Mouse (Mus musculus) common myeloid progenitor, adult 5-6 weeks (primary cell): Measurements from ENCODE around the gene Fbxo22. TPM values are rescaled to one million over a fixed set of nuclear protein-coding genes. Genes with fewer than 3 reads are reported as not detected.
A peak's percentile ranks its signal among the peaks of the same experiment; 100 is the strongest.
"Not testable (repeated sequence)": the region's sequence is repeated elsewhere in the genome, so short reads cannot be mapped to it uniquely, and the experiment has no call there.

Experiments
- ATAC-seq: replicated peaks from 2 replicates; pipeline ENCODE4 v1.8.0; 2016; ENCODE audit warnings: low read depth, mild to moderate bottlenecking, moderate TSS enrichment, inconsistent platforms; ENCODE audit not compliant: poor library complexity, severe bottlenecking
- total RNA-seq: library from RNA; stranded (forward); fragments of 200-1000, 187-1606 nt; gene quantifications from 2 replicates; pipeline ENCODE4 v1.2.3, GENCODE M21; 2017

The Fbxo22 gene
- total RNA-seq, 1 experiment from 2014 or later, result 37.6 TPM

DNA sequence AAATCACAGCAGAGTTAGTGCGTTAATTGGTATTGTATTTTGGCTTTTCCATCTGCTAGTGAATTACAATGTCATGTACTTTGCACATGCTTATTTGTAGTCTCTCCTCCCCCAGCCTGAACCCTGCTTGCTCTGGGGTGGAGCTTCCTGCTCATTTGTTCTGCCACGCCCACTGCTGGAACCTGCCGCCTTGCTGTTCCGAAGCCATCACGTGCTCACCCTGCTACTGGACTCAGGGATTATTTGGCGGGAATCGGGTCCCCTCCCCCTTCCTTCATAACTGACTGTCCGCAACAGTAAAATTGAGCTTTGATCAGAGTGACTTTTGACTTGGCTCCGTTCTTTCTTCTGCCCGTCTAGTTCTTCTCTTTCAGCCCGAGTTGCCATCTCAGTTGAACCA is 24.4 kb downstream of the Fbxo22 start:
- ATAC-seq, result not testable (repeated sequence)

DNA sequence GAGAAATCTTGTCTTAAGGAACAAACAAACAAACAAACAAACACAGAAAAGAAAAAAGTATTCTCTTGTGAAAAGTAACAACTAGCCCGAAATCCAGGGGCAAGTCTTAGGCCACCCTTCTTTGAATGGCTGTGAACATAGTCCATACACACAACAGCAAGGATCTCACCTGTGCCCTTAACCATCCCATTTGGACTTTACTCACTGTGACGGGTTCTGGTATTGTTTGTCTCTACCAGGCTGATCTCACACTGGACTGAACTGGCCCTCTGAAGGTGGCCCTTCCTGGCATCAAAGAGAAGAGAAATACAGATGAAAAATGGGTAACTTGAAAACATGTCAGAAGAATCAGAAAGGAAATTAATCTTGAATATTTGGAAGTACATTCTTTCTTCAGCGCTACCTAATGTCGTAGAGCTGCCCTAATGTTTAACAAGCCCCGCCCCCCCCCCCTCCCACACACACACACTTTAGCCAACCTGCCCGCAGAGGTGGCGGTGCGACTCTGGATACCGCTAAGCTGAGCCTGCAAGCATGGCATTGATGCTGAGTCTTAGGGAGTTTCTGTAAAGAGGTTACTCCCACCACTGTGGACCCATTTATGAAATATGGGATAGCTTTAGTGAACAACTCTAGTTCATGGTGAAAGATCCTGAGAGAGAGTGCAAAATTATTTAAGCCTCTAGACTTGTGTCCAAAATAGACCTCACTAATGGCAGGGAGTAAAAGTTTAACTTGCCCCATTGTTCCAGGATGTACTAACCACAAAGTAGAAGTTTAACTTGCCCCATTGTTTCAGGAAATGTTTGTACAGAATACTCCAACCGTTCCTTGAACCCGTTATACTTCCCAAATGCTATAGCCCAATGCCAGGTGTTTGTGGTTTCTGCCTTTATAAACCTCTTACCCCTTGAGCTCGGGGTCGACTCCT is 27.8 kb downstream of the Fbxo22 start:
- no peak for ATAC-seq

DNA sequence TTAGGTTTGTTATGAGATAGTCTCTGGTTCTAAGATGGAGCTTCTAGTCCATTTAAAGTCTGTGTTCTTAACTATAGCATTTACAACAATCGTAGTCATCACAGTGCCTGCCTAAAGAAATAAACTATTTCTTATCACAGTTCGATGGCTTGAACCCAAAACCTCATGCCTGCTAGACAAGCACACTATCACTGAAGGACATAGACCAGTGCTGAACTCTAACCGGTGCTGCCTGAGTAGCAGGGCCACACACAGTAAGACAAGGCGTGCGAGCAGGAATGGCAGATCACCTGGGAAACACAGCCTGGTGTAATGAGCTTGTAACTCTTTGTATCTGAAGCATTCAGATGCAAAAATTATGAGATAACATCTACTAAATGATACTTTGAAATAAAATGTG is 32.1 kb downstream of the Fbxo22 start:
- ATAC-seq, result no peak

DNA sequence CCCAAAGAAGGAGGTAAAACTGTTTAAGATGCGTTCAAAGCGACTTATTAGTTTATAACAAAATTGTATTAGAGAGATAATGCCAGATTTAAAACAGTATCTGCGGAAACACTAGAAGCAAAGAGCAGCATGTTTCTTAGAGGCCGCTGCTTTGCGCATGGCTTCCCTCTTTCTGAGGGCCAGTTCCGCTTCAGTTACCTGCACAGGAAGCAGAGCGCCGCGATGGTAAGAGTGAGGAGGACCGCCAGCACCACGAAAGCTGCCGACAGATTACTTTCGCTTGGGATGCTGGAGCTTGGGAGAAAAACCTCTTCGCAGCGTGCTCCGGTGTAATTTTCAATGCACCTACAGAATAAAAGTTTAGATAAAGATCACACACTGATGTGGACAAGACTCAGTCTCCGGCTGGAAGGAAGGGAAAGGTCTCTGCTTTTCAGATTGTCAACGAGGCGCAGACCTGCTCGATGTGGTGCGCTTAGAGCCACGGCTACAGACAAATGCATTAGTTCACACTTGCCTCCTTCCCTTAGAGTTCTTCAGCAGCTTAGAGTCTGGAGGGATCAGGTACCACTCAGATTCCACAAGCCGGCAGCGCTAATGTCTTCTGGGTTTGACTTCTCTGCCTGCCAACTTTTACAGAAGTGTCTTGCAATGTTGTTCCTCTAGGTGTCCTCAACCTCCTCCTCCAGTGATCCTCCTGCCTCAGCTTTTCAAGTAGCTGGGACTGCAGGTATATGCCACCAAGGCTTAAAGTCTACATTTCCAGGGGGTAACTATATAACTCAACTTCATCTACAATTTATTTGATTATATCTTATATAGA is 33.3 kb downstream of the Fbxo22 start:
- peak; percentile 76 for ATAC-seq

DNA sequence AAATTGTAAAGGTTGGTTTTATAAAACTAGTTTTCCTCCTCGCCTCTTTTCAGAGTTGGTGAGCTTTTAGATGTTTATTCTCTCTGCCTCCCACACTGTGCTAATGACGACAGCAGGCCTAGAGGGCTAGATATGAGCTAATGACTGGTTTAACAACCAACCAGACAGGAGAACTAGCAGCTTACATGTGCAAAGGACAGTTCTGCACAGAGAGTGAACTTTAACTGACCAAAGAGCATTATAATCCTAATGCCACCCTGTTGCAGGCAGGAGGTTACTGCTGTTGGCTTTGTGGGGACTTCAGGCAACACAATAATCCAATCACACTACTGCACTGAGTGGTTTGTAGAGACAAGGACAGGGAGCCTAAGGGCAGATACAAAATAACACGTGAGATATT is 34.6 kb downstream of the Fbxo22 start:
- ATAC-seq, result no peak

DNA sequence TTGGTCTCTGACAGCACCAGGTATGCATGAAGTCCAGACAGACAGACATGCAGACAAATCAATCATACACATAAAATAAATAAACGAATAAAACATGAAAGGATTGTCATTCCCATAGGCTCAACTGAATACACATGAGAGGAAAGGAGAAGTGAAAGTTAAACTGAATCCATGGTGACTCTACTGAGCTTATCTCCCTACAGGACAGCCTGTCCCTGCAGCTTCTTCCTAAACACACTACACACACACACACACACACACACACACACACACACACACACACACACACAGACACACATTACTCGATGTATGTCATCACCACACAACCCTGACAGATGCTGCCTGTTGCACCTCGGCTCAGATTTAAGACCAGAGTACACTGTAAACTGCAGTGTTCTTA is 35.4 kb downstream of the Fbxo22 start:
- ATAC-seq, result peak; percentile 75

DNA sequence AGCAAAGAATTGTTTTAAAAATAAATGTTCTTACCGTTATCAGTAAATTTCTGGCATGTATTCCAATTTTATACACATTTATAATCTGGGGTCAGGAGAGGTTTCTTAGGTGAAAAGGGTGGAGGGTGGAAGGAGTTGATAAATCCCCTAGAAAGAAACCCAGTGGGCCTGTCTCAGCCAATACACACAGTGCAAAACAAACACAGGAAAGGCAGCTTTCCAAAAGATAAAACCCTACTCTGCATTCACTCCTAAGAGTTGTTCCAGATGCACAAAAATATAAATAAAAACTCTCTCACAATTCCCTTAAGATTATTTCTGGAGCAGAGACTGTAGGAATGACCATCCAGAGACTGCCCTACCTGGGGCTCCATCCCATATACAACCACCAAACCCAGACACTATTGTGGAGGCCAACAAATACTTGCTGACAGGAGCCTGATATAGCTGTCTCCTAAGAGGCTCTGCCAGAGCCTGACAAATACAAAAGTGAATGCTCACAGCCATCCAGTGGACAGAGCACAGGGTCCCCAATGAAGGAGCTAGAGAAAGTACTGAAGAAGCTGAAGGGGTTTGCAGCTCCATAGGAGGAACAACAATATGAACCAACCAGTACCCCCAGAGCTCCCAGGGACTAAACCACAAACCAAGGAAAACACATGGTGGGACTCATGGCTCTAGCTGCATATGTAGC is 36.5 kb downstream of the Fbxo22 start:
- ATAC-seq, result not testable (repeated sequence)

DNA sequence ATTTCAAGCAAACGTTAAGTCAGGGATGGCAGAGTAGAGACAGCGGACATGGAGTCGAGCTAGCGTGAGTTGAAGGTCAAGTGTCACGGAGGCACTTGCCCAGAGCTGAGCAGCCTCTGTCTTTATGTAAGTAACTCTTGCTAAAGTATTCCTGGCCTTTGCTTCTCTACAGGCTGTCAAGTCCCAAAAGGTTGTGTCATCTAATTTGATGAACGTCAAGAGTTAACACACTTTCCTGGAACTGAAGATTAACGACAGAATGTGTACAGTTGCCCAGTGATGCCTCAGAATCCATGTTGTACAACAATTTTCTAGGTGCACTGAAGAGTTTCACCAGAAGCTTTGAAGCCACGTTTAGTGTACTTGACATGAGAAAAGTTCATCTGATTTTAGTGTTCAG is 37.7 kb downstream of the Fbxo22 start:
- no peak for ATAC-seq

DNA sequence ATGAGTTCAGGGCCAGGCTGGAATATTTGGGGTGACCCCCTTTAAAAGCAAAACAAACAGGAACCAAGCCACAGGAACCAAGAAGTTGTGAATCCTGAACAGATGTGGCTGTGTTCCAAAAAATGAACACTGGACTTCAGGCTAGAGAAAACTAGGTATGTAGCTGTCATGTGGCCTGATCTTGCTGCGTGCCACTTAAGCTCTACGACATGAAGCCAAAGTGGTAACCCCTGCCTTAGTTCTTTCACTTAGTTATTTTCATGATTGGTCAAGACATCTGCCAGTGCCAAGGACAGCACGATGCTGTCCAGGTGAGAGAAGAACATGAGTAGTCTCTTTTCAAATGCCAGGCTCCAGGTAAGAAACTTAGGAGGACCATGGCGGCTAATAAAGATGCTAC is 38.2 kb downstream of the Fbxo22 start:
- ATAC-seq, result no peak

DNA sequence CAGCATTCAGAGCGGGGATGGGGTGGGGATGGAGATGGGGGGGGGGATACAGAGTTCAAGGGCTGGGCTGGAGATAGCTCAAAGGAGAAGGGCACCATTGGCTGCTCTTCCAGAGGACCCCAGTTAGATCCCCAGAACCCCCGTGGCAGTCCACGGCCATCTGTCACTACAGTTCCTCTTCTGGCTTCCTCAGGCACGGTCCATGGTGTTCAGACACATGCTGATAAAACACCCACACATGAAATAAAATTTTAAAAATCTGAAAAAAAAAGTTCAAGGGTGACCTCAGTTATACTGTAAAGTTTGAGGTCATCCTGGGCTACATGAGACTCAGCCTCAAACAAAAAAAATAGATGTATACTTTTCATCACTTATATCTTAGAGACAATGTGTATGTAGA is 39.7 kb downstream of the Fbxo22 start:
- no peak for ATAC-seq

DNA sequence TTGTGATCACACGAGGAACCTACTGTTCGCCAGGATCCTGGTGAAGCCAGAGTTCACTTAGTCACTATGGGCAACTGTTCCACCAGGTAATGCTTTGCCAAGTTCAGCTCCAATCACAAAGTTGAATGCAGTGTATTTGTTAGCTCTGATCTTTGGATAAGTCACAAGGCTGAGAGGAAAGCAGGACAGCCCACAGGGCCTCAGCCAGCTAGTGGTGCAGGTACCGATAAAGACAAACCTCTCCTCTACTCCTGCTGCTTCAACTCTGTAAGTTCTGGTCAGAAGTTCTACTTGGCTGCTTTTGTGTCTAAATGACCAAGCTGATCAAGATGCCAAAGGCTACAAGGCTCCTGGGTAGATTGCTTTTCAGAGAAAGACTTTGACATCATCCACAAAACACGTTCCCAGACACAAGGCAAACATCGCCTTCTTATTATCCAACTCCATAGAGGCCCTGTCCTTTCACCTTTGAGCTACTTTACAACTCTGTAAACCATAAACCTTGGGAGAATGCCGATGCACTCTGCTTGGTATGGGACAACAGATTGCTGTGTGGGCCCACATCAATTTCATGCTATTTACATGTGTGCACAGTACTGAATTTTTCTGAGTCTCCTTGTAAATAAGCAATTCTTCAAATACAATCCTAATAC is 42.0 kb downstream of the Fbxo22 start:
- no peak for ATAC-seq

DNA sequence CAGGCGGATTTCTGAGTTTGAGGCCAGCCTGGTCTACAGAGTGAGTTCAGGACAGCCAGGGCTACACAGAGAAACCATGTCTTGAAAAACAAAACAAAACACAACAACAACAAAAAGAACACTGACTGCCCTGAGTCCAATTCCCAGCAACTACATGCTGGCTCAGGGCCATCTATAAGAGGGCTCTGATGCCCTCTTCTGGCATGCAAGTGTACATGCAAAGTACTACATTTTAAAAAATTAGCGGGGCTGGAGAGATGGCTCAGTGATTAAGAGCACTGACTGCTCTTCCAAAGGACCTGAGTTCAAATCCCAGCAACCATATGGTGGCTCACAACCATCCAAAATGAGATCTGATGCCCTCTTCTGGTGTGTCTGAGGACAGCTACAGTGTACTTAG is 43.4 kb downstream of the Fbxo22 start:
- ATAC-seq, result peak; percentile 77; the same call in 1 of the 2 replicates

DNA sequence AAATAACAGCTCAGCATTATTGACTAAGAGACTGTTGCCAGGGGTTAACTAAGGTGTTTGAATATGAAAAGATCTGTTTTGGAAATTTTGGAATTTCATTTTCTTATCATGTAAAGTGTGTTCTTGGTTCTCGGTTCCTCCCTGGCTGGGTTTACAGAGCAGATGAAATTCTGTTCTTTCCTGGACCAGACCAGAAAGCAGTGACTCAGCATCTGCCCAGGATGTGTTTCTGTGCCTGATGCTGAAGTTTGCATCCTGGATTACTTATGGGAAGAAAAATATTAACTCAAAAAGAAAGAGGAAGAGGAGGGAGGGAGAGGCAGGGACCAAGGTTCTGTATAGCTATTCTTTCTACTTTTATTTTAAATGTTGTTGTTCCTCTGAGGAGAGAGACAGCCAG is 45.1 kb downstream of the Fbxo22 start:
- ATAC-seq, result no peak

DNA sequence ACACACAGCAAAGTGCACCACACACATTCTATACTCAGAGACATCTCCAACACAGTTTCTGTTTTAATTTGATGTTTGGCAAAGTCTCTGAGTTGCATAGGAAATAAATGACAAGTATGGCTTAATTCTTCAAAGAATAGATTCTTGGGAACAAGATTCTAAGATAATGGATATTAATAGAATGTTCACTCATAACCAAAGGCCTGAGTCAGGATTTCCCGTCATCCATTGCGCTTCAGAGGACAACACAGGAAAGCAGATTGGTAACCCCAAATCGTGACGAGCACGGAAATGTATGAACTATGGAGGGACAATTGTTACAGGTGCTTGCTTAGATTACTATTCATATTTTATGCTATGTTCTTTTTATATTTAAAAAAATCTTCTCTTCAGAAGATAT is 46.3 kb downstream of the Fbxo22 start:
- ATAC-seq, result no peak

DNA sequence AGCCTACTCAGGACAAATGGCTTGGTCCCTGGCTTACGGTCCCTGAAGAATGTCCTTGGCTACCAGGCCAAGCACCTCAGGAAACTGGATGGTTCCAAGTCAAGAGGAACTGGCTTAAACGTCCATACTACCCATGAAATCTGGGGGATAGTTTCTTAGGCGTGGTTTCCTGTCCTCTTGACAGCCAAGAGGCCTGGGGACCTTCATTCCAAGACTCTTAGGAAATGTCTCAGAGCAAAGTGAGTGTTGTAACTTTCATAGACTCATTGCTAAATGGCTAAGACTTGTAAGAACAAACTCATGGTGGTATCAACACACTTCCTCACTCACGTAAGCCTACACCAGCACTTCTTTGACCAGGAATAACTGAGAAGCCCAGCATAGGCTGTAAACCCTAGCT is 46.9 kb downstream of the Fbxo22 start:
- ATAC-seq, result peak; percentile 47

DNA sequence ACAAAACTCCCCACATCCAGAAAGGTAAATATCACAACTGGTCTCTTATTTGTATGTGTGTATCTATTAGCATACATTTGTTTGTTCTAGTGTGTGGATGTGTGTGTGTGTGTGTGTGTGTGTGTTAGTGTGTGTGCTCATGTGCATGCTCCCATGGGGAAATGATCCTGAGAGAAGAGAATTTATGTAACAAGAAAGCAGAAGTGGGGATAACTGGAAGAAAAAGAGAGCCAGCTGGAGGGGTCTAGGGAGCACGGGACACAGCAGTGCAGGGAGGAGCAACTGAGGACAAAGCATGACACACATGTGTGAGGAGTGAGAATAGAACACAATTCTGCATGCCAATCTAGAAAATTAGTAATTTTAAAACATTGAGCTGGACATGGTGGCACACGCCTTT is 48.4 kb downstream of the Fbxo22 start:
- no peak for ATAC-seq

DNA sequence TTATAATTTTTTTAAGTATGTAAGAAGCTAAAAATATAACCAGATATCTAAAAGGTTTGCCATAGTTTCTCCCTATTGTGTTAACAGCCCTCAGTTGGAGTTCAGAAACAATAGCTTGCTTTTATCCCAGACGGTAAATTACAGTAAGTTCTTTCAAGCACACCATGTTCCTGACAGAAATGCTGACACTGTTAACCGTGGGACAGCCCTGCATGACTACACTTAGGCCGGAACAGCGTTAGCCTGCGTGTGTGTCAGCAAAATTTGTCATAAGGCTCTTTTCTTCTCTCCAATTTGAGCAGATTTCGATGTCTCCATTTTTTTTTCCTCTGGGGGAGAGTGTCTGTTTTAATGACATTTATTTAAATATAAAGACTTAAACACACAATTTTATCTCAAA is 51.0 kb downstream of the Fbxo22 start:
- no peak for ATAC-seq

DNA sequence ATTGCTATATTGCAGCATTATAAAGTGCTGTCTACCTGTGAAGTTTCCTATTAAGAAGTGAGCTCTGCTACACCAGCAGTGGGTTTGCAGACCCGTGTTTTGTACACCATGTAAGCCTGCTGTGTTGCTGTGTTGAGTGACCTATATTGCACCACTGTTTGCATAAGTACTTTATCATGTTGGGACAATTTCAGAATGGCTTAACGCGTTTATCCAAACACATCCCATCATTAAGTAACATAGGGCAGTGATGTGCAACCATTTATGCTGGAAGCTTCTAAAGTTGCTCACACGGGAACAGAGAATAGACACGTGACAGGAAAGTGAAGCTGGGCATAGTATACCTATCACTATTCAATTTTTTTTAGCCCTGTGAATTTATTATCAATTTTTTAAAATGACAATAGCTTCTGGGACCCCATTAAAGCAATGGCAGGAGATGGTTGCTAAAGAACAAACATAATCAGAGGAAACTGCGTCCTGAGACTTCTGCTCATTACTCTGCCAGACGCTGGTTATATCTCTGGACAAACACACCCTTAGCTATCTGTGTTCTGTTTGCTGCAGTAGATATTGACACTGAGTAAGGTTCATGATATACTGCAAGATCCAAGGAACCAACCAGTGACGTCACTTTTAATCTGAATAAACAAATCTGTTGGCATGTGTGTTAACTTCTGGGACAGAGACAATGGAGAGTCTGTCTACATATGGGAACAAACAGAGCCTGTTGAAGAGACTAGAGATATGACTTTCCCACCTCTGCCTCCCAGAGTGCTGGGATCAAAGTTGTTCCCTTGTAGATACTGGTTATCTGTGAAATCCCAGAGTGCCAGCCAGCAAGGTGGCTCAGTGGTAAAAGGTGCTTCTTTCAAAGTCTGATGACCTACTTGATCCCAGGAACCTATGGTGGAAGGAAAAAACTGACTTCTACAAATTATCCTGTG is 55.9 kb downstream of the Fbxo22 start:
- no peak for ATAC-seq

DNA sequence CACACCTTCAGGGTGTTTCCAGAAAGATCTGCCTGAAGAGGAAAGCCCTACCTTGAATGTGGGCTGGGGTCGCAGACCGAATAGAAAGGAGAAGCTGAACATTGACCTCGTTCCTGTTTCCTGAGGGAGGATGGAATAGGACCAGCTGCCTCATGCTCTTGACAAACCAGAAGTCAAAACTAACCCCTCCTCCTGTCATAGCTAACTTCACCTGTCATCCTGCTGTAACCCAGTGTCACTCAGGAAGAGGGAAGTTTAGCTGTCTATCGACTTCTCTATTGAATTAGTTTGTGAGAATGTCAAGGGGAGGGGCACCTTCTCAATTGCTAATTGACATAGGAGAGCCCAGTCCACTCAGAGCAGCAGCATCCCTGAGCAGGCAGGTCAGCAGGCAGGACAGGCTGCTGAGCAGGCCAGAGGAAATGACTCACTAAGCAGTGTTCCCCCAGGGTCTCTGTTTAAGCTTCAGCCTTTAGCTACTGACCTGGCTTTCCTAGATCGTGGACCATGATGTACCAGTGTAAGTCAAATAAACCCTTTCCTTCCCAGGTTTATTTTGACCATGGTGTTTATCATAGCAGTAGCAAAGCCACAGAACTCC is 63.3 kb downstream of the Fbxo22 start:
- 0 out of 2 replicates have a peak, but pooled peaks have one; percentile 11 for ATAC-seq
